Mouse (Mus musculus): Measurements from ENCODE around the gene Cebpz. TPM values are rescaled to one million over a fixed set of nuclear protein-coding genes. Genes with fewer than 3 reads are reported as not detected.
A peak's percentile ranks its signal among the peaks of the same experiment; 100 is the strongest.

Cebpz gene
- polyA plus RNA-seq, 1 experiment from 2014 or later = 61.9 TPM

DNA sequence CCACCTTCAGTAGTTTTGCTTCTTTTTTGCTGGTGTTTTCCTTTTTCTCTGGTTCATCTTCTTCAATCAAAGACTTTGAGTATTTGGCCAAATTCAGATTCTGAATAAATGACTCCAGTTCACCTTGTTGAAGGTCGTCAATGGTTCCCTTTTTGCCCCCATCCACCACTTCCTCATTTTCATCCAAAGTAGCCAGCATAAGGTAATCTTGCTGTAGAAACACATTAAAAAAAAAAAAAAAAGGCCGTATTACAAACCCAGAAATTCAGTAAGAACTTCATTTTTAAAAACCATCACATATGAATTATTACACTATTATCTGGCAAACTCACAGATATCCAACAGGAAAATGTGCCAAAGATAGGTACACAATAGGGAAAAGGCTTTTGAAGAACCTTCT is 1.0 kb downstream of the Cebpz start:
- no peak for DNase-seq (ENCODE audit: extremely low spot score, low spot score)
- peaks cover 52% of the 10 kb centered on the region for H3K36me3 ChIP-seq (replicated peaks)
- peak overlapping the region; percentile 90 for H3K4me3 ChIP-seq
- peaks cover 19% of the 10 kb centered on the region for H3K4me1 ChIP-seq
- H3K9me3 ChIP-seq = no peaks in the 10 kb centered on the region
- no peak overlapping the region for H3K27ac ChIP-seq
- WGBS = 82% methylated on average over 2 of the region's 2 CpGs
- H3K27me3 ChIP-seq (ENCODE audit: poor library complexity, severe bottlenecking) = no peaks in the 10 kb centered on the region

DNA sequence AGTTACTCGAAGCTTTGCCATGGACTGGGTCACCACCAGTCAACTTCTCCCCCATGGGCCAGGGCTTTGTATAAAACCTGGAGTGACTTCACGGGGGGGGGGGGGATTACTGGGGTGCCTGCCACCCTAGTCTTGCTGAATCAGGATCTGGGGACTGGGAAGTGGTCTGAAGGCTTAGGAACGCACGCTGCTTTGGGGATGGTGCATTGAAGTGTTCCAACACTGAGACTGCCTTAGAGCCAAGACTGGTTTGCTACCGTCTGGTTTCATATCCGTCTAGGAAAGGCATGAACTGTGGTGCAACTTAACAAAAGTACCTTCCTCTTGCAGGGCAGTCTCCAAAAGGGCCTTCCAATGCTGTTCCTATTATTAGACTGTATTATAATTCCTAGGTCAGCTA is 19.2 kb downstream of the Cebpz start:
- 41% methylated on average over 6 of the region's 6 CpGs for WGBS
- no peaks in the 10 kb centered on the region for H3K27me3 ChIP-seq (ENCODE audit: poor library complexity, severe bottlenecking)
- peaks cover 52% of the 10 kb centered on the region for H3K36me3 ChIP-seq (replicated peaks)
- peaks cover 25% of the 10 kb centered on the region for H3K4me1 ChIP-seq
- no peak overlapping the region for H3K27ac ChIP-seq
- no peak for DNase-seq (ENCODE audit: extremely low spot score, low spot score)
- H3K9me3 ChIP-seq = no peaks in the 10 kb centered on the region
- peak overlapping the region; percentile 77 for H3K4me3 ChIP-seq

DNA sequence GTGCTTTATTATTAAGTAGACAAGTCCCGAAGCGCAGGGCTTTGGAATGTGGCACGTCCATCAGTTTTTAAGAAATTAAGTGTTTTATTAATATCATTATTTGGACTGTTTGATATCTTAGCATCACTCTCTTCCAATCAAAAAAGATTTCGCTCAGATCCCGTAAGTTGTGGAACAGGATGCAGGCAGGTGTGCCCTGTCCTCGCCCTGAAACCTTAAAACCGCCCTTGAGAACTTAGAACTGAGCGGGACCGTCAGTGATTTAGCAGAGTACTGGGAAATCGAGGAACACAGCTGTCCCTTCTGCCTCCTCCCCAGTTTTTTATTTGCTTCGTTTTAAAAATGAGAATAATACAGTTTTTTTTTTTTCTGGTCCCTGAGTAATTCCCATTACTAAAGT is 20.0 kb downstream of the Cebpz start:
- Histone ChIP-seq H3K4me3 (peak overlapping the region; percentile 77), H3K9me3 (no peaks in the 10 kb centered on the region), H3K36me3 (replicated peaks) (peaks cover 44% of the 10 kb centered on the region), H3K4me1 (peaks cover 28% of the 10 kb centered on the region), H3K27me3 (ENCODE audit: poor library complexity, severe bottlenecking) (no peaks in the 10 kb centered on the region), H3K27ac (peak overlapping the region; percentile 91)
- 5% methylated on average over 11 of the region's 11 CpGs for WGBS
- DNase-seq (ENCODE audit: extremely low spot score, low spot score) = no peak

DNA sequence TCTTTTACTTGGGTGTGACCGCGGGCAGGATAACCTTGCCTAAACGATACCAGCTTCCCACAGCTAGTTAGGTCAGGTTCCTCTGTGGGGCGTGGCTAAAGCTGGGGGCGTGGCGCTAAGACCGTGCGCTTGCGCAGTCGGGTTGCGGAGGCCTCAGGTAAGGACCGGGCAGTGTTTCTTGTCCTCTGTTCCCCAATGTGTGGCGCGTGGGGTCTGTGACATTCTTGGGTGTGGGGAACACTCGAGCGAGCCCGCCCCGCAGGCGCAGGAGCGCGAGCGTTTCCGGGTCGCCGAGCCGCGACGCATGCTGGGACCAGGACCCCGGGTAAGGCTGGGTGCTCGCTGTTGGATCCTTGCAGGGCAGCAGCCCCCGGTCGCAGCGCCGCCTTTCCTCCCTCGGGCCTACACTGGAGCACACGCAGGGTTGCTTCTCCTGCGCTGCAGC is 20.5 kb downstream of the Cebpz start, which contains the start of gene Cebpzos:
Gene Cebpzos, plus strand, starts transcription at position 132 of the 445 bp plus-strand sequence.
- Histone ChIP-seq H3K27ac (peak within 1 kb of the TSS; percentile 91), H3K4me3 (peak within 1 kb of the TSS; percentile 77), H3K9me3 (no peaks in the 10 kb centered on the region), H3K4me1 (peaks cover 28% of the 10 kb centered on the region), H3K36me3 (replicated peaks) (peaks cover 39% of the 10 kb centered on the region), H3K27me3 (ENCODE audit: poor library complexity, severe bottlenecking) (no peaks in the 10 kb centered on the region)
- under 1% methylated on average over 37 of the region's 37 CpGs for WGBS
- peak; percentile 87 for DNase-seq (ENCODE audit: extremely low spot score, low spot score)

- H3K27me3 ChIP-seq (ENCODE audit: poor library complexity, severe bottlenecking) = no peaks in the 10 kb centered on the region
- H3K27ac ChIP-seq = peak overlapping the region; percentile 91
- 53% methylated on average over 6 of the region's 6 CpGs for WGBS
- H3K4me1 ChIP-seq = peaks cover 28% of the 10 kb centered on the region
- H3K9me3 ChIP-seq = no peaks in the 10 kb centered on the region
- no peak for DNase-seq (ENCODE audit: extremely low spot score, low spot score)
- peak overlapping the region; percentile 77 for H3K4me3 ChIP-seq
- peaks cover 33% of the 10 kb centered on the region for H3K36me3 ChIP-seq (replicated peaks)
Observed at GRCm38 (mm10) chr17:78915772-78916171, 21.1 kb downstream of the Cebpz start.

GRCm38 (mm10) chr17:78913921-78914320 is 22.9 kb downstream of the Cebpz start:
- H3K4me3 ChIP-seq = no peak overlapping the region
- WGBS = 76% methylated on average over 3 of the region's 3 CpGs
- H3K9me3 ChIP-seq = no peaks in the 10 kb centered on the region
- H3K4me1 ChIP-seq = peaks cover 28% of the 10 kb centered on the region
- peaks cover 14% of the 10 kb centered on the region for H3K36me3 ChIP-seq (replicated peaks)
- H3K27ac ChIP-seq = no peak overlapping the region
- H3K27me3 ChIP-seq (ENCODE audit: poor library complexity, severe bottlenecking) = no peaks in the 10 kb centered on the region
- DNase-seq (ENCODE audit: extremely low spot score, low spot score) = no peak

- H3K9me3 ChIP-seq = no peaks in the 10 kb centered on the region
- no peaks in the 10 kb centered on the region for H3K27me3 ChIP-seq (ENCODE audit: poor library complexity, severe bottlenecking)
- H3K27ac ChIP-seq = peak overlapping the region; percentile 62; the same call in 1 of the 2 replicates
- peaks cover 28% of the 10 kb centered on the region for H3K4me1 ChIP-seq
- H3K4me3 ChIP-seq = peak overlapping the region; percentile 48
- DNase-seq (ENCODE audit: extremely low spot score, low spot score) = peak; percentile 26
- H3K36me3 ChIP-seq (replicated peaks) = peaks cover 4% of the 10 kb centered on the region; the same call in 1 of the 2 replicates
- 38% methylated on average over 6 of the region's 6 CpGs for WGBS
Observed at GRCm38 (mm10) chr17:78912861-78913281, 24.0 kb downstream of the Cebpz start.

- peaks cover 10% of the 10 kb centered on the region for H3K4me1 ChIP-seq
- no peaks in the 10 kb centered on the region for H3K27me3 ChIP-seq (ENCODE audit: poor library complexity, severe bottlenecking)
- no peak overlapping the region for H3K4me3 ChIP-seq
- H3K9me3 ChIP-seq = no peaks in the 10 kb centered on the region
- H3K36me3 ChIP-seq (replicated peaks) = no peaks in the 10 kb centered on the region
- WGBS = 84% methylated on average over 2 of the region's 2 CpGs
- no peak for DNase-seq (ENCODE audit: extremely low spot score, low spot score)
- H3K27ac ChIP-seq = no peak overlapping the region
Observed at GRCm38 (mm10) chr17:78909374-78909773, 27.5 kb downstream of the Cebpz start.

DNA sequence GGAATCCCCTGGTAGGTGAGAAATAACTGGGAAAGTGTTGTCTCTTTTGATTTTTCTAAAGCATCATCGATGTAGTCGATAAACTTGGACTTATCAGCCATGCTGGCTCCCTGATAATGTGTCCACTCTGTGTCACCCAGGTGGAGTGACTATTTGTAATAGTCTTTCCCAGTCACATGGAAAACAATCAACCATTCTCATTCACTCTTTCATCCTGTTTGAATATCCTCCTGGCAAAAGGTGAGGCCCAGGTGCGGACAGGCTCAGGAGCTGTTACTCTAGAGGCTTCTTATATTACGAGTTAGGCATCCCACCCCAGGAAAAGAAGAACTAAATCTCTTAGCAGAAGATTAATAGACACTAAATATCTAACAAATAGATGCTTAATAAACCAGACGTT is 30.0 kb downstream of the Cebpz start, which contains the start of gene Sult6b1:
Gene Sult6b1, minus strand, starts transcription at position 101 of the 400 bp plus-strand sequence.
- Histone ChIP-seq H3K27ac (no peak within 1 kb of the TSS), H3K9me3 (no peaks in the 10 kb centered on the region), H3K4me1 (no peaks in the 10 kb centered on the region), H3K36me3 (replicated peaks) (no peaks in the 10 kb centered on the region), H3K27me3 (ENCODE audit: poor library complexity, severe bottlenecking) (no peaks in the 10 kb centered on the region), H3K4me3 (no peak within 1 kb of the TSS)
- DNase-seq (ENCODE audit: extremely low spot score, low spot score) = no peak
- WGBS = 90% methylated on average over 5 of the region's 5 CpGs

GRCm38 (mm10) chr17:78903158-78903557 is 33.7 kb downstream of the Cebpz start:
- Histone ChIP-seq H3K27ac (no peak overlapping the region), H3K27me3 (ENCODE audit: poor library complexity, severe bottlenecking) (no peaks in the 10 kb centered on the region), H3K9me3 (no peaks in the 10 kb centered on the region), H3K4me3 (no peak overlapping the region), H3K36me3 (replicated peaks) (no peaks in the 10 kb centered on the region), H3K4me1 (no peaks in the 10 kb centered on the region)
- 85% methylated on average over 2 of the region's 2 CpGs for WGBS
- DNase-seq (ENCODE audit: extremely low spot score, low spot score) = no peak

DNA sequence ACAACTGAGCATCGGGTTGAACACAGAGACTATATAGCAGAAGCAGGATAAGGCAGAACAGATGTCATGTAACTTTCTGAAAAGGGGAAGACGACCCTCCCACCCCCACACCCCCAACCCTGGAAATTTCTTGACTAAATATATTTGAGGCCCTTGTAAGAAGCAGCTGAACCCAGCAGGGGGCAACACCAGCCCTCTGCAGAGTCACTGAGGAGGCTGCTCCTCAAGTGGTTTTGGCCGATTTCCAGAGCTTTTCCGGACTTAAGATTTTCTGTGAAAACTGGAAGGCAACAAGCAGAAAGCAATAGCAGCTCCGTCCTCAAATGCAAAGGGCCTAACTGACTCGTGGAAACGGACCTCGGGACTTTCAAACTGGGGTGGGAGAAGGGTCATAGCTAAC is 41.5 kb downstream of the Cebpz start:
- 63% methylated on average over 8 of the region's 8 CpGs for WGBS
- Histone ChIP-seq H3K27ac (no peak overlapping the region), H3K27me3 (ENCODE audit: poor library complexity, severe bottlenecking) (no peaks in the 10 kb centered on the region), H3K4me3 (no peak overlapping the region), H3K4me1 (no peaks in the 10 kb centered on the region), H3K36me3 (replicated peaks) (no peaks in the 10 kb centered on the region), H3K9me3 (no peaks in the 10 kb centered on the region)
- DNase-seq (ENCODE audit: extremely low spot score, low spot score) = no peak

GRCm38 (mm10) chr17:78894991-78895390 is 41.9 kb downstream of the Cebpz start:
- Histone ChIP-seq H3K9me3 (no peaks in the 10 kb centered on the region), H3K27me3 (ENCODE audit: poor library complexity, severe bottlenecking) (no peaks in the 10 kb centered on the region), H3K36me3 (replicated peaks) (no peaks in the 10 kb centered on the region), H3K4me3 (no peak overlapping the region), H3K4me1 (no peaks in the 10 kb centered on the region), H3K27ac (no peak overlapping the region)
- WGBS = 87% methylated on average over 7 of the region's 7 CpGs
- no peak for DNase-seq (ENCODE audit: extremely low spot score, low spot score)

DNA sequence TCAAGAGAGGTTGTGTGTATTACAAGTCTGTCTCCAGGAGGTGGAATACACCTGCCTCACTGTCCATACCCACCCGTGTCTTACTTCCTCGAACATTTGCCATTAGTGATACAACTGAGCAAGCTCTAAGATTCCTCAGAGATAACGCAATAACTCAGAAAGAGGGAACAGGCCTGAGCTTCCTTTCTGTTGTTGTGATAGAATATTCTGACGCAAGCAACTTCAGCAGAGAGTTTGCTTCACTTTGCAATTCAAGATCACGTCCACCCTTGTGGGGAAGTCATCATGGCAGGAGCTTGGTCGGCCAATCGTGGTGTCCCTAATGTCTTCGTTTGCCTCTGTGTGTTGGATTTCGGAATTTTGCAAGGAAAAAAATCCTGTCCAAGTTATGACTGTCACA is 45.8 kb downstream of the Cebpz start:
- H3K27ac ChIP-seq = no peak overlapping the region
- H3K4me3 ChIP-seq = no peak overlapping the region
- H3K9me3 ChIP-seq = no peaks in the 10 kb centered on the region
- no peaks in the 10 kb centered on the region for H3K36me3 ChIP-seq (replicated peaks)
- H3K27me3 ChIP-seq (ENCODE audit: poor library complexity, severe bottlenecking) = no peaks in the 10 kb centered on the region
- 88% methylated on average over 9 of the region's 9 CpGs for WGBS
- no peak for DNase-seq (ENCODE audit: extremely low spot score, low spot score)
- H3K4me1 ChIP-seq = no peaks in the 10 kb centered on the region

GRCm38 (mm10) chr17:78889184-78889583 is 47.7 kb downstream of the Cebpz start:
- 62% methylated on average over 3 of the region's 3 CpGs for WGBS

More at GRCm38 (mm10) chr17:78889184-78889583, 47.7 kb downstream of the Cebpz start:
- no peaks in the 10 kb centered on the region for H3K9me3 ChIP-seq
- no peak for DNase-seq (ENCODE audit: extremely low spot score, low spot score)
- no peaks in the 10 kb centered on the region for H3K4me1 ChIP-seq
- no peaks in the 10 kb centered on the region for H3K36me3 ChIP-seq (replicated peaks)
- H3K4me3 ChIP-seq = no peak overlapping the region
- no peaks in the 10 kb centered on the region for H3K27me3 ChIP-seq (ENCODE audit: poor library complexity, severe bottlenecking)
- H3K27ac ChIP-seq = no peak overlapping the region

All from forebrain, embryonic 10.5 days (tissue).